Mouse (Mus musculus) liver, postnatal 0 days (tissue): ENCODE measurements at regions not wholly inside any gene's neighbourhood (a gene's known extent, or its start where the extent isn't known, plus 50 kb on each side); places are given as distances from the start of the nearest gene placed in this dataset.

Source experiments
- CTCF ChIP-seq: sonication (generic); IDR thresholded peaks from 2 replicates; pipeline ENCODE4 v1.5.1; 2016; ENCODE audit warnings: antibody characterized with exemption, low read depth
- EP300 ChIP-seq: IDR thresholded peaks from 2 replicates; pipeline ENCODE4 v1.6.1; 2016; ENCODE audit warnings: antibody characterized with exemption, low read depth, mild to moderate bottlenecking

DNA sequence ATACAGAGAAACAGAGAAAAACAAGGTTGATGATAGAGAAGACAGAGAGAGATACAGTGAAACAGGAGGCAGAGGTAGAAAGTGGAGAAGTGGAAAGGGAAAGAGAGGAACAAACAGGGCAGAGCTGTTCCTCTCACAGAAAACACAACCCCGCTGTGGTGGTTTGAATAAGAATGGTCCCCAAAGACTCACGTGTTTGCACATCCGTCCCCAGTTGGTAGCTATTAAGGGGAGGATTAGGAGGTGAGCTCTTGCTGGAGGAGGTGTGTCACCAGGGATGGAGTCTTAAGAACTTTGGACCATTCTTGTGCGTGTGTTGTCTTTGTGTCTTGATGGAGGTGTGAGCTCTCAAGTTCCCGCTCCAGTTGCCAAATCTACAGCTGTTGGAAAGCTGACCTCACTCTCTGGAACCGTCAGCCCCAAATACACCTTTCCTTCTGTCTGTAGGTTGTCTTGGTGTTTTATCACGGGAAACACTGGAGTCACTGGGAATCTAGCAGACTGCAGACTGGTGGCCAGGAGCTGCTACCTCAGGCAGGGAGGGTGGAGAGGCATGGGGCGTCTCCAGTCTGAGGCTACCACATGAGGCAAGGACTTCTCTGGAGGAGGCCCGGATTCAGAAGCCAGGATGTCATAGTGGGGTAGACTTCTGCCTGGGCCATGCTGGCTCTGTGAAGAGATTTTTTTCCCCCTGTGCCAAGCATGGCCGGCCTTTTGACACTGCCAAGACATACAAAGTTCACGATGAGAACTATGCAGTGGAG lies 70.0 kb upstream of the Gm11733 start:
- no peak for TF ChIP-seq CTCF
- no peak for TF ChIP-seq EP300
